Mouse (Mus musculus): Measurements from ENCODE around the gene Efna4.

Efna4 gene

DNA sequence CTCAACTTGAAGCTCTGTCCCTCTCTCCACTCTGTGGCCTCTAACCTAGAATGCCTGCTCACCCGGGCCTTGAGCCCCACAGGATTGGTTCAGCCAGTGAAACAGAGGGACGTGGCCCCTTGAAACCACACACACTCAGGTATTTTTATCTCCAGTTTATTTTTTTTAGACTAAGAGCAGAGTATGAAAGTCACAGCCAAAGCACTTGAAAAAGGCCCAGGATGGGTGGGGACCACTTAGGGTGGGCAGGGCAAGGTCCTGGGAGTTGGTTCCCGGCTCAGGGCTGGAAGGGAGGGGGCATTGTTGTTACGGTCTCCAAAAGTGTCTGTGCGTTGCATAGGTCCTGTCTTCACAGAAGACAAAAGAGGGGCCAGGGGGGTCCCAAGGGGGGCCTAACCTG lies 23.5 kb downstream of the Efna4 start:
- in situ Hi-C loops (cut with MboI, MseI) = no loop called here

DNA sequence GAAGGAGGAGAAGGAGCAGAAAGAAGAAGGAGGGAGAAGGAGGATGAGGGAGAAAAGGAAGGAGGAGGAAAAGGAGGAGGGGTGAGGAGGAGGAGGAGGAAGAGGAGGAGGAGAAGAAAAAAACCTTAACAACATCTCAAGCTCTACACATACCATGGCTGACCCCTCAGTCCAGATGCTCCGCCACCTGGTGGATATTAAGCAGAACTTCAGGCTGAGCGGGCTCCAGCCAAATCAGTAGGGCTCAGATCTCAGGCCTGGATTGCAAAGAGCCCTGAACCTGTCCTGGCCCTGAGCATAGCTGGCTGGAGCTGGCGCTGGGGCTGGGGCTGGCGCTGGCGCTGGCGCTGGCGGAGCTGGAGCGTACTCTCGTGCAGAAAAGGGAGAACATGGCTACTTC lies 29.7 kb downstream of the Efna4 start:
- in situ Hi-C loops (cut with MboI, MseI) = no loop called here

DNA sequence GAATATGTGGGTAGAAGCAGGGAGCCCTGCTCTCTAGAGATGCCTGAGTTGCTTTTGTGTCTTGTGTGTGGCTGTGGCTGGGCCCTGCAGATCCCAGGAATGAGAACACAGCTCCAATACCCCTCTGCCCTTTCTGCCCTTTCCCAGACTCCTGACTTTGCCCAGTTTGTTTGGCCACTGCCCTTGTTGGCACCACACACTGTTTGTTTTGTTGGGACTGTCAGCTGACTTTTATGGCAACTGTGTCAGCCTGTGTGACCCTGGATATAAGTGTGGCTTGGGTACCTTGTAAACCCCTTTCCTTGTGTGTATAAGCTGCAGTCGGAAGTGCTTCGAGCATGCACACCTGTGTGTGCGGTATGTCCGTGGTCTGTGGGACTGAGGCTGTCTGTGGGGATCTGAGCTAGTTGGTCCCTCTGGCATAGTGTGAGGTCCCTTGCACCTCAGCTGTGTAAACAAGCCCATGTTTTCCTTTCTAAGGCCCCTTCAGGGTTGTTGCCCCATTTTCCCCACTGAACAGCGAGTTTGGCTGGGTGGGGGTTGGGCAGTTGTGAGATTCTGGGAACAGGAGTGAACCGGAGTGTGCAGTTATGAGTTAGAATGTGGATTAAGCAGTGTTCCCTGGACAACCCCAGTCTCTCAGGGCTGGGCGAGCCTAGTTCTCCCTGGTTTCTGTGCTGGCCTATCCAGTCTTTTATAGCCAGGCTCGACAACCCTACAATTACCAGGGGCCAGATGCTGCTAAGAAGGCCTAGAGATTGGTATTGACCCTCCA lies 32.1 kb downstream of the Efna4 start:
- in situ Hi-C loops (cut with MboI, MseI) = no loop called here

- in situ Hi-C loops (cut with MboI, MseI) = no loop called here
These were observed 32.7 kb downstream of the Efna4 start for GRCm38 (mm10) chr3:89305105-89305504.

GRCm38 (mm10) chr3:89304440-89304839 lies 33.4 kb downstream of the Efna4 start:
- in situ Hi-C loops (cut with MboI, MseI) = no loop called here

GRCm38 (mm10) chr3:89300514-89300913 lies 37.3 kb downstream of the Efna4 start:
- in situ Hi-C loops (cut with MboI, MseI) = no loop called here

DNA sequence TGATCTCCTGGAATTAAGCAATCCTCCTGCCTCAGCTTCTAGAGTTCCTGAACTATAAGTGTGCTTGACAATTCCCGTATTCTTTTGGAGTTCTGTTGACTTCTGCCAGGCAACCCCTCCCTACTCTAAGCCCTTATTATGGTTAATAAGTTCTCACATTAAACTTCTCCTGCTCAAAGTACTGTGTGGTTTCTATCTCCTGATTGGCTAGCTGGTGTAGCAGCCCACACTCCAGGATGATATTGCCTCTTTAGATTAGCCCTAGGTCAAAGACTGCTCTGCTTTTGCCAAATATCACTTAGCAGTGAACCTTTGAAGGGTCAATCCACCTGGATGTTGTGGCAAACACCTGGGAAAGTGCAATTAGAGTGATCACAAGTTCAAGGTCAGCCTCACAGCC lies 37.8 kb downstream of the Efna4 start:
- in situ Hi-C loops (cut with MboI, MseI) = no loop called here

DNA sequence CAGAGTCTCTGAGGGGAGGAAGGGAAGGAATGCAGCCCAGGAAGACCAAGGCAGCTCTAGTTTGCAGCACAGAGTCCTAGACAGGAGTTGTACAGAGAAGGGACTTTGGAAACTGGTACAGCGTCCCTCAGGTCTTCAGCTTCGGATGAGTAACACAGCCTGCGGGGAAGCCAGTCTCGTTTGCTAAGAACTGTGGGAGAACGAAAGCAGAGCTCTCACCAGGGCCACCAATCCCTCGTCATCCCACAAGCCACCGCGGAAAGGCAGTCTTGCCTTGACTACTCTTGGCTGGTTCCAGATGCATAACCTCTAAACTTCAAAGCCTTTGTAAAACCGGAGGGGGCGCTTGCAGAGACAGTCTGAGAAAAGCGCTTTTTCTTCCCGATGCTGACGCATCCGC lies 38.3 kb downstream of the Efna4 start:
- in situ Hi-C loops (cut with MboI, MseI) = no loop called here

DNA sequence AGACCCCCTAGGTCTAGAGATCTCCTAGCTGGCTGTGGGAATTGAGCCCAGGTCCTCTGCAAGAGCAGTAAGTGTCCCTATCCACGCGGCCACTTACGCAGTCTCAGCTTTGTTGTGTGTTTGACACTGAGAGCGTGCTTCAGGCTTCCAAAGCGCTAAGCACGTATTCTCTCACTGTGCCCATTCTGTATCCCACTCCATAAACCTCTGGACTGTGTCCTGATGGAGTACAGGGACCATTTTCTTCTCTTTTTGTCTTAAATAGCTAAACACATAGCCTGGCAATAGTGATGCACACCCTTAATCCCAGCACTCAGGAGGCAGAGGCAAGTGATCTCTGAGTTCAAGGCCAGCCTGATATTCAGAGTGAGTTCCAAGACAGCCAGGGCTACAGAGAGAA lies 38.9 kb downstream of the Efna4 start:
- in situ Hi-C loops (cut with MboI, MseI) = no loop called here

- in situ Hi-C loops (cut with MboI, MseI) = no loop called here
These were observed 40.9 kb downstream of the Efna4 start for GRCm38 (mm10) chr3:89296761-89297396.

DNA sequence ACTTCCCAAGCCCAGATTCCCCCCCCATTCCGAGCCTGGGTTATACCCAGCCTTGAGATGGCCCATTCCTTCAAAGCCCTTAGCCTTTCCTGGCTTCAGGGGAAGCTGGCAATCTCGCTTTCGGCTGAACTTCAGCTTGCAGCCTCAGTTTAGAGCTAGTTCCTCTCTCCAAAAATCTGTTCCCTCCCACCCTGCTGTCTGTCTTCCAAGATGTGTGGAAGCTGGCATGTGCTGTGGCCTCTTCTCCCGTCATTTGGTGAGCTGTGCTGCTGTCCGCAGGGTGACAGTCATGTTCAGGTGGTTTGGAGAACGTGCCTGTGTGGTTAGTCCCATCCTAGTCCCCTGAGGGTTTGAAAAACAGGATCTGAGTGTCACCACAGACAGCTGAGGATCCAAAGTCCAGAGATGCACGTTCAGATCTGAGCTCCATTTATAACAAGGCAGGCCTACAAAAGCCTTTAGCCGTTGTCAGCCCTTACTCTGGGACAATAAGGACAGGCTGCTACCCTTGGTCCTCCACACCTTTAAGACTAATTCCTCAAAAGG lies 42.1 kb downstream of the Efna4 start:
- in situ Hi-C loops (cut with MboI, MseI) = no loop called here

DNA sequence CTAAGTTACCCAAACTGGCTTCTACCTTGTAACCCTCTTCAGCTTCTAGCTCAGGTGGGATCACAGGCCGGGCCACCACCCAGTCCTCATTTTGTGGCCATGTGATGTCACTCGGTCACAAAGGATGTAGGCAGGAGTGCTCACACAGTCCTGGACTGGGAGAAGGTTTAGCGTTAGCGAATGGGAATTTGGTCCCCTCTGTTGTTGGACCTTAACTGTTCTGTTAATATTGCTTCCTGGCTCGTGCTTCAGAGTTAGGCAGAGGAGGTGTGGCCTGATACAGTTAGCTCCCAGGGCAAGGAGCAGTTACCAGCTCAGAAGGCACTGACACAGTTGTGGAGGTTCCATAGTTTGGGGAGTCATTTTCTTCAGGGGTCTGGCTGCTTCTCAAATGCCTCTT lies 43.6 kb downstream of the Efna4 start:
- in situ Hi-C loops (cut with MboI, MseI) = no loop called here

DNA sequence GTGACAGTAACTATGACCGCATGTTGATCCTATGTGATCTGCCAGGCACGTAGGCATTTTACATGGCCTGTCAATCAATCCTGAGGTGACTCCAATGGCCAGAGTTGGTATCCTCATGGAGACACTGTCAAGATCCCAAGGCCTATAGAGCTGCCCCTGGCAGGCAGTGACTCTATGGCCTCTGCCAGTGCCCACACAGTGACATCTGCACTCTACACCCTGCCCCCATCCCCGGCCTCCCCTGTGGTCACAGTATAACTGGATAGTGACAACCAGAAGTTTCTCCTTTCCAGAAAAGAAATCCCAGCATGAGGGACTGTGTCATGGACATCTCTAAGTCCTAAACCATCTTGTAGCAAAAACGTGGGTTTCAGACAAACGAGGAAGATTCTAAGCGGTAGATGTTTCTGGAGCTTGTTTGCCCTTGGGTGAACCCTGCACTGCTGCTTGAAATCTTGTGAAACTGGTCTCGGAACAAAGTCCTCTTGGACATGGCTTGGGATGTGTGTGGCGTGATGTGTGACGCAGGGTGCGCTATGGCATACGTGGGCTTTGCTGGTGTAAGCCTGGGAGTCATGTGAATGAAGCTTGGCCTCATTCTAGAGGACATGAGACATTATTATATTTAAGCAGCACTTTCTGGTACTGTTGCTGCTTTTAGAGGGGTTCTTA lies 44.4 kb downstream of the Efna4 start:
- in situ Hi-C loops (cut with MboI, MseI) = no loop called here

GRCm38 (mm10) chr3:89292303-89292702 lies 45.5 kb downstream of the Efna4 start:
- in situ Hi-C loops (cut with MboI, MseI) = no loop called here

- in situ Hi-C loops (cut with MboI, MseI) = no loop called here
These were observed 46.0 kb downstream of the Efna4 start for GRCm38 (mm10) chr3:89291874-89292273.

GRCm38 (mm10) chr3:89288503-89288928 lies 49.3 kb downstream of the Efna4 start:
- in situ Hi-C loops (cut with MboI, MseI) = no loop called here

- in situ Hi-C loops (cut with MboI, MseI) = no loop called here
These were observed 50.5 kb downstream of the Efna4 start for GRCm38 (mm10) chr3:89287286-89287685.

GRCm38 (mm10) chr3:89285526-89285925 lies 52.3 kb downstream of the Efna4 start:
- in situ Hi-C loops (cut with MboI, MseI) = no loop called here

- in situ Hi-C loops (cut with MboI, MseI) = loop anchor here (5.0 kb wide), 1 partner anchor 37 kb away; the partner anchor contains the start of genes Krtcap2 and Trim46
These were observed 53.6 kb downstream of the Efna4 start for GRCm38 (mm10) chr3:89284261-89284660.

Measured in T-helper 2 cell (primary cell).